Mouse (Mus musculus) spleen, adult 2 months (tissue): ENCODE measurements around the gene Alkbh3. TPM values are rescaled to one million over a fixed set of nuclear protein-coding genes. Genes with fewer than 3 reads are reported as not detected.

ENCODE experiments used
- DNase-seq, 2 experiments: peaks; one replicate each; pipeline versions ENCODE4 v3.0.0 to v3.0.0-alpha.2; 2012 to 2021; ENCODE audit warnings: low spot score in 2 of 2, low read depth in 1 of 2
- H3K27ac ChIP-seq: fragments of 200-500 bp; 2 replicates; pipeline ENCODE4 v1.5.1; 2012; ENCODE audit warnings: low read length, inconsistent platforms; ENCODE audit not compliant: insufficient read depth
- H3K27me3 ChIP-seq: fragments of 200-500 bp; 2 replicates; pipeline ENCODE4 v1.6.1; 2012; ENCODE audit warnings: mild to moderate bottlenecking, moderate library complexity, low read length, inconsistent platforms; ENCODE audit not compliant: control insufficient read depth, insufficient read depth
- H3K36me3 ChIP-seq: fragments of 200-500 bp; 2 replicates; pipeline ENCODE4 v1.6.1; 2012; ENCODE audit warnings: mild to moderate bottlenecking, low read length, inconsistent platforms; ENCODE audit not compliant: control insufficient read depth, insufficient read depth
- H3K4me1 ChIP-seq: fragments of 200-500 bp; 2 replicates; pipeline ENCODE4 v1.6.1; 2011; ENCODE audit warnings: inconsistent platforms; ENCODE audit not compliant: control insufficient read depth, insufficient read depth, insufficient read length
- H3K4me3 ChIP-seq: fragments of 200-500 bp; 2 replicates; pipeline ENCODE4 v1.5.1; 2011; ENCODE audit warnings: mild to moderate bottlenecking, inconsistent platforms; ENCODE audit not compliant: insufficient read depth, insufficient read length; ENCODE audit errors: extremely low read depth
- CTCF ChIP-seq: fragments of 200-500 bp; IDR thresholded peaks from 2 replicates; pipeline ENCODE4 v1.5.1; 2011; ENCODE audit warnings: mild to moderate bottlenecking, inconsistent platforms; ENCODE audit not compliant: insufficient read depth, insufficient read length, insufficient replicate concordance; ENCODE audit errors: extremely low read depth
- POLR2A ChIP-seq: fragments of 200-500 bp; IDR thresholded peaks from 2 replicates; pipeline ENCODE4 v1.6.1; 2011; ENCODE audit warnings: low read depth, low read length, inconsistent platforms
- WGBS: fragments of 180-500 bp; shearing (Covaris S2); methylation state at CpG from one replicate; pipeline ENCODE4 v1.1.7; 2018; 5-methylcytosine and 5-hydroxymethylcytosine counted together
- polyA plus RNA-seq: library from polyadenylated mRNA; depleted of rRNA; stranded (reverse); fragments of >200 nt; gene quantifications from 2 replicates; pipeline ENCODE4 v1.2.3, GENCODE M21; 2012

Gene Alkbh3
- polyA plus RNA-seq, 1 experiment, result 24.7 TPM

DNA sequence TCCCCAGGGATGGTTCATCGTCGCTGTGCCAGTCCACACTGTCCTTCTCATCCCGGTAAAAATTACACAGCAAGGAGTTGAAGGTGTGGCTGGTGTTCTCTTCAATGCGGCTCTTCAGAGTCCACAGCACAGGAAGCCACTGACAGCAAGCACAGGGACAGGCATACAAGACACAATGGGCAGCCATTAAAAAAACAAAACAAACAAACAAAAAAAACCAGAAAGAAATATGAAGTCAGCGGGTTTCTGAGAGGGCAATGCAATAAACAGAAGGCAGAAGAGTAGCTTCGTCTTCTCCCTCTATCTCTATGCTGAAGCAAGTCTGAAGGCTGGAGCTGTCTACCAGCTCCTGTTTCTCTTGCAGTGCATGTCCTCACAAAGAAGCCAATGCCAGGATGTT, 14.4 kb downstream of the Alkbh3 start, which contains the start of gene Gm27027:
TSS of gene Gm27027 (minus strand) at position 101 of the 400 bp plus-strand sequence.
- TF ChIP-seq CTCF, result no peak
- no peak for TF ChIP-seq POLR2A
- 92% methylated on average over 6 of the region's 6 CpGs for WGBS
- DNase-seq, result no peak
- Histone ChIP-seq H3K4me3 (no peak within 1 kb of the TSS), H3K27ac (no peak within 1 kb of the TSS), H3K36me3 (peaks cover 52% of the 10 kb centered on the region), H3K27me3 (no peaks in the 10 kb centered on the region), H3K4me1 (no peaks in the 10 kb centered on the region)

DNA sequence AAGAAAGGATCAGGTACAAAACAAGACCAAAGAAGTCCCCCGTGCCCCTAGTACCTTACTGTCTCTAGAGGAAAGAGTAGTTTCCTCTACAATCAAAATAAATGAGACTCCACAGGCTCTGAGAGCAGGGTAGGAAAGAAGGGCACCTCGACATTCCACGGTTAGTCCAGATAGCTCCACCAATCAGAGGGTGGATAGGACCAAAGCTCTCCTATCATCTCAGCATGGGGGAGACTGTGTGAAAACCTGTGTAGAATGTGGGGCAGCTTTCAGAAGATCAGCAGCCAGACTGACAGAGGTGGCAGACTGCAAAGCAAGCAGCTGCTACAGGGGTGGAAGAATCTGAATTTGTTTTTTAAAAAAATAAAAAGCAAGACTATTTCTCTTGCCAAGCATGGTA, 17.8 kb downstream of the Alkbh3 start:
- no peak overlapping the region for H3K27ac ChIP-seq

GRCm38 (mm10) chr2:93992259-93992658, 18.3 kb downstream of the Alkbh3 start:
- Histone ChIP-seq H3K27ac (no peak overlapping the region), H3K27me3 (no peaks in the 10 kb centered on the region), H3K4me1 (no peaks in the 10 kb centered on the region), H3K4me3 (no peak overlapping the region), H3K36me3 (peaks cover 45% of the 10 kb centered on the region)
- no peak for TF ChIP-seq POLR2A
- TF ChIP-seq CTCF, result no peak
- no peak for DNase-seq
- 77% methylated on average over 5 of the region's 5 CpGs for WGBS

More for the DNA sequence above, 17.8 kb downstream of the Alkbh3 start:
- DNase-seq, result no peak
- TF ChIP-seq POLR2A (no peak), CTCF (no peak)
- H3K4me3 ChIP-seq, result no peak overlapping the region
- H3K4me1 ChIP-seq, result no peaks in the 10 kb centered on the region
- H3K27me3 ChIP-seq, result no peaks in the 10 kb centered on the region
- peaks cover 48% of the 10 kb centered on the region for H3K36me3 ChIP-seq
- 88% methylated on average over 3 of the region's 3 CpGs for WGBS

GRCm38 (mm10) chr2:93991336-93991735, 19.3 kb downstream of the Alkbh3 start:
- 91% methylated on average over 3 of the region's 3 CpGs for WGBS
- H3K4me3 ChIP-seq, result no peak overlapping the region
- no peak overlapping the region for H3K27ac ChIP-seq
- TF ChIP-seq POLR2A (no peak), CTCF (no peak)
- no peak for DNase-seq
- H3K27me3 ChIP-seq, result no peaks in the 10 kb centered on the region
- H3K36me3 ChIP-seq, result peaks cover 45% of the 10 kb centered on the region
- H3K4me1 ChIP-seq, result no peaks in the 10 kb centered on the region

DNA sequence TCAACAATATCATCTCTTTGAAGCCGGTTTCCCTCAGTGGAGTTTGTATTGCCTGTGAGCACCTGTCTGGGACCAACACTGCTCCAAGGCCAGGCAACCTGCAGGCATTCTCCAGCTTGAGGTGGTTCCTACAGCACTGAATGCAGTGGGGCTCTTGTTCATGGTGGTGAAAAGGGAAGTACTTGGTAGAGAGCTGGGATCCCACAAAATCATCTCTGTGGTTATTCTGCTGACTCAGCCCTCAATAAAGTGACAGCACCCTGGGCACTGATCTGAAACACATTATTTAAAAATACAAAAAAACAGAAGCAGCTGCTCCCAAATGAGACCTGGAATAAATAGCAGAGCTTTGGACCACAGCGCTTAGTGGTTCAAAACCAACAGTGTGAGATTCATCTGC, 22.2 kb downstream of the Alkbh3 start:
- no peak overlapping the region for H3K27ac ChIP-seq
- no peak for DNase-seq
- no peak overlapping the region for H3K4me3 ChIP-seq
- no peak for TF ChIP-seq CTCF
- no peak for TF ChIP-seq POLR2A
- H3K27me3 ChIP-seq, result no peaks in the 10 kb centered on the region
- WGBS, result 76% methylated on average over 2 of the region's 2 CpGs
- H3K36me3 ChIP-seq, result peaks cover 32% of the 10 kb centered on the region
- H3K4me1 ChIP-seq, result no peaks in the 10 kb centered on the region

GRCm38 (mm10) chr2:93982457-93983235, 28.0 kb downstream of the Alkbh3 start:
- WGBS, result 90% methylated on average over 4 of the region's 4 CpGs
- no peak overlapping the region for H3K27ac ChIP-seq
- no peak for TF ChIP-seq CTCF
- H3K36me3 ChIP-seq, result peaks cover 17% of the 10 kb centered on the region
- H3K27me3 ChIP-seq, result no peaks in the 10 kb centered on the region
- H3K4me1 ChIP-seq, result no peaks in the 10 kb centered on the region
- H3K4me3 ChIP-seq, result no peak overlapping the region
- DNase-seq, result no peak
